Mouse (Mus musculus): Measurements from ENCODE around the gene Gkn2. TPM values are rescaled to one million over a fixed set of nuclear protein-coding genes. Genes with fewer than 3 reads are reported as not detected.

Gene Gkn2
- polyA plus RNA-seq, 1 experiment: not detected

DNA sequence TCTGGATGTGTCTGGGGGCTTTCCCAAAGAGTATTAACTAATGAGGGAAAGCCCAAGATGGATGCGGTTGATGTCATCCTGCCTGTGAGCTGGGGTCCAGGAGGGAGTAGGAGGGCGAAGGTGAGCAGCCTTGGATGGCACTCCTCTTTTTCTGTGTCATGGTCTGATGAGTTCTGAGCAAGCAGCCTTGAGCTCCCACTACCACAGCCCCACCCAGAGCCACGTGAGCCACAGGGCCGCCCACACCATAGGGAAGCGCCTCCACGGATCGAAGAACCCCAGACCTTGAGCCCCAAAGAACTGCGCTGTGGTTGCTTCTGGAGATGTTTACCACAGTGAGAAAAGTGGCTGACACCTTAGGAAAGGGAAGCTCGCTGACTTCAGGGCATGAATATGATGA is 21.6 kb downstream of the Gkn2 start:
- Histone ChIP-seq H3K27ac (ENCODE audit: insufficient read depth, low read length) (no peak overlapping the region), H3K4me1 (ENCODE audit: control insufficient read depth, insufficient read depth, low read length) (peaks cover 3% of the 10 kb centered on the region; the same call in 1 of the 2 replicates), H3K4me3 (ENCODE audit: insufficient read depth, low read length) (no peak overlapping the region)
- TF ChIP-seq CTCF (IDR thresholded peaks at IDR 0.05; ENCODE audit: borderline replicate concordance, insufficient read depth, low read length): no peak
- TF ChIP-seq POLR2A (IDR thresholded peaks at IDR 0.05; ENCODE audit: low read depth, low read length): no peak

DNA sequence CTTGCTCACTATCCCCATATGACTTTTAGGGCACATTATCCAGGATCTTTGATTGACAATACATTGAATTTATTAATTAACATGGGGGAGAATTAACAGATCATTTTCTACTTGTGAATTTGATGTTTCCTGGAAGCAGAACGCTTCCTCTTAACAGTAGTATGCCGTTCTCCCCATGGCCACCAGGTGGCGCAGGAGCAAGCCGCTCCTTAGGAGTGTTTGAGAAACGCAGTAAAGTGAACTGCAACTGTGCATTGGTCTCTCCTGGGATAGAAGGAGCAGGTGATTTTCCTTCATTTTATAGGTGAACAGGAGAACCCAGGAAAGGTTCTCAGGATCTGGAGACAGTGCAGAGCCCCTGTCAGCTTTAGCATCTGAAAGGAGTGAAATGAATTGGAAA is 26.0 kb downstream of the Gkn2 start:
- no peak overlapping the region for H3K4me3 ChIP-seq (ENCODE audit: insufficient read depth, low read length)
- TF ChIP-seq POLR2A (IDR thresholded peaks at IDR 0.05; ENCODE audit: low read depth, low read length): no peak
- peak; percentile 96 for TF ChIP-seq CTCF (IDR thresholded peaks at IDR 0.05; ENCODE audit: borderline replicate concordance, insufficient read depth, low read length)

GRCm38 (mm10) chr6:87399886-87400566 is 26.9 kb downstream of the Gkn2 start:
- no peak for TF ChIP-seq POLR2A (IDR thresholded peaks at IDR 0.05; ENCODE audit: low read depth, low read length)
- no peak for TF ChIP-seq CTCF (IDR thresholded peaks at IDR 0.05; ENCODE audit: borderline replicate concordance, insufficient read depth, low read length)
- H3K27ac ChIP-seq (ENCODE audit: insufficient read depth, low read length): no peak overlapping the region
- no peak overlapping the region for H3K4me3 ChIP-seq (ENCODE audit: insufficient read depth, low read length)
- H3K4me1 ChIP-seq (ENCODE audit: control insufficient read depth, insufficient read depth, low read length): no peaks in the 10 kb centered on the region

More for the DNA sequence above, 26.0 kb downstream of the Gkn2 start:
- no peaks in the 10 kb centered on the region for H3K4me1 ChIP-seq (ENCODE audit: control insufficient read depth, insufficient read depth, low read length)
- no peak overlapping the region for H3K27ac ChIP-seq (ENCODE audit: insufficient read depth, low read length)

DNA sequence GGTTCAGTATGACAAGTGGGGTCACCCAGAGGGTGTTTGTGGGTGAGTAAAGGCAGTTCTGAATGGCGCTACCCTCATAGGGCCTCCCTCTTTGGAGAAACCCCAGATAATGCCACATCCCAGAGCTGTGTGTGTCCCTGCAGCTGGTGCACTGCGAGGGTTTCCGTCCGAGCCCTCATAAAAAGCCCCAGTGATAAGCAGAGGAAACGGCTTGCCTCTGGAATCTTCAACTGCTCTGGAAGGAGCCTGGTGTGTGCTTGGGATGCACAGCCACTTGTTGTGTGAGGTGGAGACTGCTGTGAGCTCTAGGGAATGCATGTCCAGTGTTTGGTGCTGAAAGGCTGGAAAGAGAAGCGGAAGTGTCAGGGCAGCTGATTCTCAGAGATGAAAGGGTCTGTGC is 28.3 kb downstream of the Gkn2 start:
- Histone ChIP-seq H3K27ac (ENCODE audit: insufficient read depth, low read length) (no peak overlapping the region), H3K4me3 (ENCODE audit: insufficient read depth, low read length) (no peak overlapping the region), H3K4me1 (ENCODE audit: control insufficient read depth, insufficient read depth, low read length) (no peaks in the 10 kb centered on the region)
- TF ChIP-seq POLR2A (IDR thresholded peaks at IDR 0.05; ENCODE audit: low read depth, low read length) (no peak), CTCF (IDR thresholded peaks at IDR 0.05; ENCODE audit: borderline replicate concordance, insufficient read depth, low read length) (no peak)

DNA sequence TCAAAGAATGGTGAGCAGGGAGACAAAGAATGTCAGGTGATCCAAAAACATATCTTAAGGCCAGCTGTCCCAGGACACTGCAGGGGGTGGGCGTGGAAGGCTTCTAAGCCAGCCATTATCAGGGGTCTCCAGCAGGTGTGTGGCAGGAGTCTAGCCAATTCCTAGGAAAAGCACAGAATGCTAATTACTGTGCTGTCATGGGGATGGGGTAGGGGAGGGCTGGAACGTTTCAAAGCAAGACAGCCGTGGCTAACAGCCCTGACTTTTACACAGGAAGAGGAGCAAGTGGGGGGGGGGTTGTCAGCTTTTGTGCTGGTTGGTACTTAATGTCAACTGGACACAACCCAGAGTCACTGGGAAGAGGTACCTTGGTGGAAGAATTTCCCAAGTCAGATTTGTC is 38.9 kb downstream of the Gkn2 start:
- Histone ChIP-seq H3K4me3 (ENCODE audit: insufficient read depth, low read length) (no peak overlapping the region), H3K4me1 (ENCODE audit: control insufficient read depth, insufficient read depth, low read length) (no peaks in the 10 kb centered on the region), H3K27ac (ENCODE audit: insufficient read depth, low read length) (no peak overlapping the region)
- TF ChIP-seq CTCF (IDR thresholded peaks at IDR 0.05; ENCODE audit: borderline replicate concordance, insufficient read depth, low read length) (no peak), POLR2A (IDR thresholded peaks at IDR 0.05; ENCODE audit: low read depth, low read length) (no peak)

GRCm38 (mm10) chr6:87422304-87422703 is 49.1 kb downstream of the Gkn2 start:
- TF ChIP-seq CTCF (IDR thresholded peaks at IDR 0.05; ENCODE audit: borderline replicate concordance, insufficient read depth, low read length) (no peak), POLR2A (IDR thresholded peaks at IDR 0.05; ENCODE audit: low read depth, low read length) (no peak)
- H3K4me1 ChIP-seq (ENCODE audit: control insufficient read depth, insufficient read depth, low read length): no peaks in the 10 kb centered on the region; the same call in 1 of the 2 replicates
- no peak overlapping the region for H3K27ac ChIP-seq (ENCODE audit: insufficient read depth, low read length)
- H3K4me3 ChIP-seq (ENCODE audit: insufficient read depth, low read length): no peak overlapping the region

- Histone ChIP-seq H3K27ac (ENCODE audit: insufficient read depth, low read length) (no peak overlapping the region), H3K4me3 (ENCODE audit: insufficient read depth, low read length) (no peak overlapping the region), H3K4me1 (ENCODE audit: control insufficient read depth, insufficient read depth, low read length) (no peaks in the 10 kb centered on the region; the same call in 1 of the 2 replicates)
- TF ChIP-seq POLR2A (IDR thresholded peaks at IDR 0.05; ENCODE audit: low read depth, low read length): no peak
- TF ChIP-seq CTCF (IDR thresholded peaks at IDR 0.05; ENCODE audit: borderline replicate concordance, insufficient read depth, low read length): no peak
Measured at GRCm38 (mm10) chr6:87424037-87424816, 51.1 kb downstream of the Gkn2 start.

GRCm38 (mm10) chr6:87426954-87427353 is 53.8 kb downstream of the Gkn2 start:
- Histone ChIP-seq H3K4me1 (ENCODE audit: control insufficient read depth, insufficient read depth, low read length) (no peaks in the 10 kb centered on the region; the same call in 1 of the 2 replicates), H3K27ac (ENCODE audit: insufficient read depth, low read length) (no peak overlapping the region), H3K4me3 (ENCODE audit: insufficient read depth, low read length) (no peak overlapping the region)
- TF ChIP-seq CTCF (IDR thresholded peaks at IDR 0.05; ENCODE audit: borderline replicate concordance, insufficient read depth, low read length): no peak
- no peak for TF ChIP-seq POLR2A (IDR thresholded peaks at IDR 0.05; ENCODE audit: low read depth, low read length)

- TF ChIP-seq POLR2A (IDR thresholded peaks at IDR 0.05; ENCODE audit: low read depth, low read length) (no peak), CTCF (IDR thresholded peaks at IDR 0.05; ENCODE audit: borderline replicate concordance, insufficient read depth, low read length) (no peak)
- no peaks in the 10 kb centered on the region; the same call in 1 of the 2 replicates for H3K4me1 ChIP-seq (ENCODE audit: control insufficient read depth, insufficient read depth, low read length)
- H3K4me3 ChIP-seq (ENCODE audit: insufficient read depth, low read length): no peak overlapping the region
- H3K27ac ChIP-seq (ENCODE audit: insufficient read depth, low read length): no peak overlapping the region
Measured at GRCm38 (mm10) chr6:87427616-87428015, 54.5 kb downstream of the Gkn2 start.

- Histone ChIP-seq H3K4me1 (ENCODE audit: control insufficient read depth, insufficient read depth, low read length) (no peaks in the 10 kb centered on the region), H3K4me3 (ENCODE audit: insufficient read depth, low read length) (no peak within 1 kb of the TSS), H3K27ac (ENCODE audit: insufficient read depth, low read length) (no peak within 1 kb of the TSS)
- TF ChIP-seq CTCF (IDR thresholded peaks at IDR 0.05; ENCODE audit: borderline replicate concordance, insufficient read depth, low read length) (no peak), POLR2A (IDR thresholded peaks at IDR 0.05; ENCODE audit: low read depth, low read length) (no peak)
Measured at GRCm38 (mm10) chr6:87428487-87429044, 55.4 kb downstream of the Gkn2 start, which contains the start of gene Bmp10. Gene Bmp10 (plus strand): TSS chr6:87428994.

Other genes with a start within 250 kb of the Gkn2 start
- gene Antxr1, start 37.5 kb upstream of the Gkn2 start, polyA plus RNA-seq (2011; ENCODE audit: insufficient read length, low read depth, missing spikeins): 172 and 200 TPM in 2 replicates
- gene Gkn1, start 22.4 kb upstream of the Gkn2 start, polyA plus RNA-seq (2011; ENCODE audit: insufficient read length, low read depth, missing spikeins): not detected in 2 replicates
- not detected in 2 replicates for gene Gkn3, start 15.6 kb downstream of the Gkn2 start, polyA plus RNA-seq (2011; ENCODE audit: insufficient read length, low read depth, missing spikeins)
- not detected in 2 replicates for gene Bmp10, start 55.6 kb downstream of the Gkn2 start, polyA plus RNA-seq (2011; ENCODE audit: insufficient read length, low read depth, missing spikeins)
- gene Arhgap25, start 159.9 kb downstream of the Gkn2 start, polyA plus RNA-seq (2011; ENCODE audit: insufficient read length, low read depth, missing spikeins): 0.42 TPM in 1 of 2 replicates, not detected in the other
- 0.47 and 3.3 TPM in 2 replicates for gene Prokr1, start 217.4 kb downstream of the Gkn2 start, polyA plus RNA-seq (2011; ENCODE audit: insufficient read length, low read depth, missing spikeins)

Measured in embryonic fibroblast, embryonic 13.5 days (primary cell).